Mouse (Mus musculus): ENCODE data around the gene Lmod3.

Gene Lmod3

GRCm38 (mm10) chr6:97220672-97221071 lies 31.9 kb downstream of the Lmod3 start:
- CTCF ChIA-PET: no interaction called here
- POLR2A ChIA-PET: interaction anchor here in 3 of 4 experiments (0.7 to 1.8 kb wide), 5 partner anchors 9 to 50 kb away, joined by 3 to 11 read pairs (median 8); partner anchors contain the start of genes Arl6ip5 (in 1 of the 3) and Uba3 (in 1 of the 3)

GRCm38 (mm10) chr6:97216154-97216821 lies 36.3 kb downstream of the Lmod3 start:
- POLR2A ChIA-PET: interaction anchor here in 2 of 4 experiments (0.6 to 3.8 kb wide), 6 partner anchors 9 to 1415 kb away, joined by 3 to 21 read pairs (median 6); partner anchors contain the start of gene Uba3 (in 2 of the 2)
- CTCF ChIA-PET: interaction anchor here in 2 of 4 experiments (0.6 to 1.3 kb wide), 4 partner anchors 23 to 1737 kb away, joined by 3 to 6 read pairs (median 4); no protein-coding TSS in a partner anchor

- CTCF ChIA-PET: interaction anchor here in 1 of 4 experiments (0.7 kb wide), 1 partner anchor 524 kb away, joined by 5 read pairs; no protein-coding TSS in a partner anchor
- POLR2A ChIA-PET: interaction anchor here in 3 of 4 experiments (0.9 to 4.2 kb wide), 8 partner anchors 10 to 64 kb away, joined by 3 to 13 read pairs (median 6); partner anchors contain the start of gene Eogt (in 1 of the 3)
Observed at GRCm38 (mm10) chr6:97211981-97212380, 40.6 kb downstream of the Lmod3 start.

GRCm38 (mm10) chr6:97210962-97211601 lies 41.5 kb downstream of the Lmod3 start:
- ChIA-PET POLR2A (interaction anchor here in 3 of 4 experiments (0.6 to 4.2 kb wide), 23 partner anchors 10 to 186 kb away, joined by 3 to 13 read pairs (median 3); partner anchors contain the start of genes Eogt (in 1 of the 3) and Tmf1 (in 1 of the 3)), CTCF (interaction anchor here in 2 of 4 experiments (0.7 to 1.9 kb wide), 5 partner anchors 29 to 525 kb away, joined by 3 to 6 read pairs (median 4); no protein-coding TSS in a partner anchor)

- POLR2A ChIA-PET: interaction anchor here in 2 of 4 experiments (0.6 to 4.2 kb wide), 24 partner anchors 9 to 745 kb away, joined by 3 to 13 read pairs (median 4); partner anchors contain the start of genes Eogt (in 1 of the 2) and Tmf1 (in 1 of the 2)
- CTCF ChIA-PET: interaction anchor here in 3 of 4 experiments (0.7 to 1.9 kb wide), 6 partner anchors 29 to 1273 kb away, joined by 3 to 6 read pairs (median 3); partner anchors contain the start of gene Eogt (in 1 of the 3)
Observed at GRCm38 (mm10) chr6:97210191-97210961, 42.2 kb downstream of the Lmod3 start, which contains the start of gene Arl6ip5. Gene Arl6ip5, plus strand, starts transcription at chr6:97210689.

GRCm38 (mm10) chr6:97209751-97210150 lies 42.8 kb downstream of the Lmod3 start:
- POLR2A ChIA-PET: interaction anchor here in 2 of 4 experiments (0.6 to 4.2 kb wide), 16 partner anchors 12 to 746 kb away, joined by 3 to 13 read pairs (median 4); partner anchors contain the start of genes Eogt (in 1 of the 2) and Tmf1 (in 1 of the 2)
- CTCF ChIA-PET: interaction anchor here in 3 of 4 experiments (0.7 to 1.9 kb wide), 3 partner anchors 61 to 1274 kb away, joined by 3 to 6 read pairs (median 3); partner anchors contain the start of gene Eogt (in 1 of the 3)

GRCm38 (mm10) chr6:97209201-97209600 lies 43.4 kb downstream of the Lmod3 start:
- POLR2A ChIA-PET: interaction anchor here in 1 of 4 experiments (0.6 to 4.2 kb wide), 4 partner anchors 30 to 70 kb away, joined by 3 to 13 read pairs (median 4); partner anchors contain the start of gene Eogt
- CTCF ChIA-PET: interaction anchor here in 1 of 4 experiments (1.9 kb wide), 1 partner anchor 208 kb away, joined by 6 read pairs; no protein-coding TSS in a partner anchor

GRCm38 (mm10) chr6:97208406-97208805 lies 44.2 kb downstream of the Lmod3 start:
- ChIA-PET CTCF (no interaction called here), POLR2A (interaction anchor here in 2 of 4 experiments (0.6 to 1.6 kb wide), 9 partner anchors 15 to 528 kb away, joined by 3 to 9 read pairs (median 4); partner anchors contain the start of gene Tmf1 (in 1 of the 2))

- ChIA-PET CTCF (interaction anchor here in 2 of 4 experiments (0.6 to 0.7 kb wide), 3 partner anchors 9 to 585 kb away, joined by 4 to 18 read pairs (median 5); no protein-coding TSS in a partner anchor), POLR2A (interaction anchor here in 3 of 4 experiments (0.6 to 2.1 kb wide), 15 partner anchors 10 to 1648 kb away, joined by 3 to 12 read pairs (median 4); partner anchors contain the start of gene Tmf1 (in 1 of the 3))
Observed at GRCm38 (mm10) chr6:97207085-97207484, 45.5 kb downstream of the Lmod3 start.

GRCm38 (mm10) chr6:97205439-97205885 lies 47.1 kb downstream of the Lmod3 start, which contains the start of gene Uba3:
Gene Uba3, minus strand, starts transcription at chr6:97205647.
- ChIA-PET CTCF (interaction anchor here in 3 of 4 experiments (0.6 to 1.4 kb wide), 10 partner anchors 21 to 751 kb away, joined by 3 to 5 read pairs (median 3); no protein-coding TSS in a partner anchor), POLR2A (interaction anchor here (0.5 to 6.2 kb wide), 88 partner anchors 9 to 1548 kb away, joined by 3 to 76 read pairs (median 4); partner anchors contain the start of genes Tmf1 (in 3 of the 4), Lmod3 (in 2 of the 4), Mitf (in 2 of the 4) and Eogt (in 1 of the 4))

- POLR2A ChIA-PET: interaction anchor here (0.6 to 6.2 kb wide), 60 partner anchors 9 to 1547 kb away, joined by 3 to 76 read pairs (median 5); partner anchors contain the start of genes Tmf1 (in 3 of the 4), Eogt (in 1 of the 4) and Mitf (in 1 of the 4)
- CTCF ChIA-PET: interaction anchor here in 3 of 4 experiments (0.6 to 1.4 kb wide), 8 partner anchors 21 to 215 kb away, joined by 3 to 5 read pairs (median 3); no protein-coding TSS in a partner anchor
Observed at GRCm38 (mm10) chr6:97204952-97205351, 47.6 kb downstream of the Lmod3 start.

- POLR2A ChIA-PET: interaction anchor here (0.6 to 6.2 kb wide), 26 partner anchors 11 to 1547 kb away, joined by 3 to 76 read pairs (median 5); partner anchors contain the start of genes Tmf1 (in 2 of the 4) and Eogt (in 1 of the 4)
Observed at GRCm38 (mm10) chr6:97204252-97204869, 48.2 kb downstream of the Lmod3 start.

GRCm38 (mm10) chr6:97202477-97202876 lies 50.1 kb downstream of the Lmod3 start:
- ChIA-PET POLR2A (interaction anchor here in 1 of 4 experiments (6.2 kb wide), 1 partner anchor 22 kb away, joined by 76 read pairs; the partner anchor contains the start of gene Tmf1), CTCF (no interaction called here)

More at GRCm38 (mm10) chr6:97204252-97204869, 48.2 kb downstream of the Lmod3 start:
- CTCF ChIA-PET: no interaction called here

- ChIA-PET CTCF (interaction anchor here in 1 of 4 experiments (0.7 kb wide), 1 partner anchor 28 kb away, joined by 3 read pairs; no protein-coding TSS in a partner anchor), POLR2A (interaction anchor here in 2 of 4 experiments (0.9 to 6.2 kb wide), 8 partner anchors 10 to 52 kb away, joined by 3 to 76 read pairs (median 6); partner anchors contain the start of genes Tmf1 (in 2 of the 2), Arl6ip5 (in 1 of the 2) and Eogt (in 1 of the 2))
Observed at GRCm38 (mm10) chr6:97200437-97200836, 52.1 kb downstream of the Lmod3 start.

Data from embryonic stem cell, embryonic (primary cell).